Mouse (Mus musculus) kidney, adult 2 months (tissue): ENCODE results near the gene Lmod1. TPM values are rescaled to one million over a fixed set of nuclear protein-coding genes. Genes with fewer than 3 reads are reported as not detected.
"Not testable (repeated sequence)": the region's sequence is repeated elsewhere in the genome, so short reads cannot be mapped to it uniquely, and the experiment has no call there.

Experiments used
- DNase-seq: peaks from one replicate; pipeline ENCODE4 v3.0.0; 2021
- H3K27ac ChIP-seq: fragments of 200-500 bp; 2 replicates; pipeline ENCODE4 v1.5.1; 2012; ENCODE audit warnings: low read depth, low read length, control low read depth, inconsistent platforms; ENCODE audit not compliant: insufficient read depth
- H3K27me3 ChIP-seq: fragments of 200-500 bp; replicated peaks from 2 replicates; pipeline ENCODE4 v1.6.1; 2012; ENCODE audit warnings: mild to moderate bottlenecking, moderate library complexity, low read length, inconsistent platforms; ENCODE audit not compliant: control insufficient read depth, insufficient read depth
- H3K36me3 ChIP-seq: fragments of 200-500 bp; 2 replicates; pipeline ENCODE4 v1.6.1; 2012; ENCODE audit warnings: mild to moderate bottlenecking, moderate library complexity, low read length, inconsistent platforms; ENCODE audit not compliant: control insufficient read depth, insufficient read depth
- H3K4me1 ChIP-seq: fragments of 200-500 bp; 2 replicates; pipeline ENCODE4 v1.6.1; 2011; ENCODE audit warnings: low read length; ENCODE audit not compliant: control insufficient read depth, insufficient read depth
- H3K4me3 ChIP-seq: fragments of 200-500 bp; 2 replicates; pipeline ENCODE4 v1.5.1; 2011; ENCODE audit warnings: mild to moderate bottlenecking, low read depth, low read length, control low read depth; ENCODE audit not compliant: insufficient read depth
- CTCF ChIP-seq: fragments of 200-500 bp; conservative IDR thresholded peaks from 2 replicates; pipeline ENCODE4 v1.5.1; 2011; ENCODE audit warnings: low read depth, mild to moderate bottlenecking, control low read depth, low read length, moderate library complexity, mixed read lengths; ENCODE audit not compliant: insufficient read depth, insufficient read length
- POLR2A ChIP-seq: fragments of 200-500 bp; IDR thresholded peaks from one replicate; pipeline ENCODE4 v1.6.1; 2011; ENCODE audit warnings: low read depth, low read length, control low read depth
- WGBS: fragments of 180-500 bp; shearing (Covaris S2); methylation state at CpG from one replicate; pipeline ENCODE4 v1.1.7; 2018; 5-methylcytosine and 5-hydroxymethylcytosine counted together
- polyA plus RNA-seq: library from polyadenylated mRNA; depleted of rRNA; stranded (reverse); fragments of >200 nt; gene quantifications from 2 replicates; pipeline ENCODE4 v1.2.3, GENCODE M21; 2012

Lmod1 gene
- polyA plus RNA-seq, 1 experiment: 2.6 TPM

- 92% methylated on average over 4 of the region's 4 CpGs for WGBS
- Histone ChIP-seq H3K4me3 (no peak overlapping the region), H3K36me3 (no peaks in the 10 kb centered on the region), H3K27ac (no peak overlapping the region), H3K4me1 (peaks cover 3% of the 10 kb centered on the region; the same call in 1 of the 2 replicates), H3K27me3 (no peaks in the 10 kb centered on the region)
- DNase-seq: no peak
- TF ChIP-seq POLR2A (no peak), CTCF (no peak)
Observed at GRCm38 (mm10) chr1:135373171-135373677, 48.6 kb downstream of the Lmod1 start.

GRCm38 (mm10) chr1:135374175-135374867 is 49.7 kb downstream of the Lmod1 start:
- TF ChIP-seq CTCF (no peak), POLR2A (no peak)
- peak; percentile 42 for DNase-seq
- H3K27ac ChIP-seq: peak overlapping the region; percentile 14; the same call in 1 of the 2 replicates

GRCm38 (mm10) chr1:135374868-135375581 is 50.4 kb downstream of the Lmod1 start, which contains the start of gene Shisa4:
Gene Shisa4, minus strand, starts transcription at chr1:135375237.
- Histone ChIP-seq H3K36me3 (no peaks in the 10 kb centered on the region), H3K4me3 (peak within 1 kb of the TSS; percentile 60), H3K4me1 (no peaks in the 10 kb centered on the region), H3K27me3 (no peaks in the 10 kb centered on the region), H3K27ac (peak within 1 kb of the TSS; percentile 42; the same call in 1 of the 2 replicates)
- peak; percentile 80 for DNase-seq
- under 1% methylated on average over 38 of the region's 38 CpGs for WGBS
- TF ChIP-seq CTCF (no peak), POLR2A (no peak)

More at GRCm38 (mm10) chr1:135374175-135374867, 49.7 kb downstream of the Lmod1 start:
- WGBS: 7% methylated on average over 19 of the region's 19 CpGs
- no peaks in the 10 kb centered on the region for H3K36me3 ChIP-seq
- no peaks in the 10 kb centered on the region for H3K4me1 ChIP-seq
- H3K4me3 ChIP-seq: peak overlapping the region; percentile 60
- H3K27me3 ChIP-seq: no peaks in the 10 kb centered on the region

GRCm38 (mm10) chr1:135378576-135378975 is 54.0 kb downstream of the Lmod1 start:
- Histone ChIP-seq H3K4me1 (no peaks in the 10 kb centered on the region), H3K4me3 (no peak overlapping the region), H3K27me3 (no peaks in the 10 kb centered on the region), H3K27ac (no peak overlapping the region), H3K36me3 (no peaks in the 10 kb centered on the region)
- 75% methylated on average over 9 of the region's 9 CpGs for WGBS
- no peak for DNase-seq
- TF ChIP-seq CTCF: no peak
- no peak for TF ChIP-seq POLR2A

- whole genome bisulfite sequencing: 56% methylated on average over 2 of the region's 2 CpGs
- Histone ChIP-seq H3K27me3 (no peaks in the 10 kb centered on the region), H3K27ac (no peak overlapping the region), H3K4me1 (no peaks in the 10 kb centered on the region), H3K4me3 (no peak overlapping the region), H3K36me3 (no peaks in the 10 kb centered on the region)
- TF ChIP-seq CTCF (no peak), POLR2A (no peak)
- DNase-seq: no peak
Observed at GRCm38 (mm10) chr1:135379048-135379447, 54.4 kb downstream of the Lmod1 start.

GRCm38 (mm10) chr1:135380071-135380991 is 55.7 kb downstream of the Lmod1 start:
- WGBS: 63% methylated on average over 15 of the region's 15 CpGs
- Histone ChIP-seq H3K36me3 (no peaks in the 10 kb centered on the region; the same call in 1 of the 2 replicates), H3K4me3 (no peak overlapping the region), H3K27me3 (no peaks in the 10 kb centered on the region), H3K4me1 (no peaks in the 10 kb centered on the region), H3K27ac (no peak overlapping the region)
- TF ChIP-seq POLR2A (no peak), CTCF (no peak)
- no peak for DNase-seq

- 77% methylated on average over 6 of the region's 6 CpGs for WGBS
- not testable (repeated sequence) for H3K4me3 ChIP-seq, H3K27ac ChIP-seq, H3K36me3 ChIP-seq, H3K4me1 ChIP-seq, H3K27me3 ChIP-seq
- TF ChIP-seq CTCF: peak; percentile 21; the same call in 1 of the 2 replicates
- peak; percentile 39 for DNase-seq
Observed at GRCm38 (mm10) chr1:135381560-135381959, 57.0 kb downstream of the Lmod1 start.
